Mouse (Mus musculus) lung, embryonic 15.5 days (tissue): Measurements from ENCODE around the gene Lama5. TPM values are rescaled to one million over a fixed set of nuclear protein-coding genes. Genes with fewer than 3 reads are reported as not detected.

Experiments
- ATAC-seq: fragments of 200-750 bp; cut with Nextera tagmentation; 2 replicates; pipeline ENCODE4 v1.8.0; 2017; ENCODE audit warnings: moderate number of reproducible peaks, borderline replicate concordance; ENCODE audit not compliant: low FRiP score, low TSS enrichment; ENCODE audit errors: extremely low read depth
- H3K27ac ChIP-seq: fragments of 300-500 bp; sonication (generic); 2 replicates; pipeline ENCODE4 v1.5.1; 2015; ENCODE audit warnings: moderate library complexity, mild to moderate bottlenecking, inconsistent platforms
- H3K27me3 ChIP-seq: fragments of 300-500 bp; sonication (generic); 2 replicates; pipeline ENCODE4 v1.6.1; 2015; ENCODE audit warnings: inconsistent platforms
- H3K36me3 ChIP-seq: fragments of 300-500 bp; sonication (generic); 2 replicates; pipeline ENCODE4 v1.6.1; 2015; ENCODE audit warnings: inconsistent platforms
- H3K4me1 ChIP-seq: fragments of 300-500 bp; sonication (generic); 2 replicates; pipeline ENCODE4 v1.6.1; 2015; ENCODE audit warnings: inconsistent platforms
- H3K4me2 ChIP-seq: fragments of 300-500 bp; sonication (generic); 2 replicates; pipeline ENCODE4 v1.6.1; 2015; ENCODE audit warnings: inconsistent platforms, mild to moderate bottlenecking, moderate library complexity
- H3K4me3 ChIP-seq: fragments of 300-500 bp; sonication (generic); 2 replicates; pipeline ENCODE4 v1.5.1; 2015; ENCODE audit warnings: mild to moderate bottlenecking, inconsistent platforms
- H3K9ac ChIP-seq: fragments of 300-500 bp; sonication (generic); 2 replicates; pipeline ENCODE4 v1.6.1; 2015; ENCODE audit warnings: inconsistent platforms
- H3K9me3 ChIP-seq: fragments of 300-500 bp; sonication (generic); 2 replicates; pipeline ENCODE4 v1.6.1; 2016; ENCODE audit warnings: inconsistent platforms
- WGBS: fragments of 180-500 bp; shearing (Covaris S2); methylation state at CpG from one replicate; pipeline ENCODE4 v1.1.7; 2015; 5-methylcytosine and 5-hydroxymethylcytosine counted together
- polyA plus RNA-seq: library from polyadenylated mRNA; unstranded; fragments of >200 nt; fragmentation: Nextera tagmentation; extraction: Ambion mirVana; gene quantifications from 2 replicates; pipeline ENCODE4 v1.2.1, GENCODE M21; 2015

The Lama5 gene
- polyA plus RNA-seq, 1 experiment from 2014 or later, result 83.2 TPM

GRCm38 (mm10) chr2:180166869-180167268 is 58.8 kb downstream of the Lama5 start:
- Histone ChIP-seq H3K9ac (no peak overlapping the region), H3K27ac (no peak overlapping the region), H3K4me2 (no peak overlapping the region), H3K27me3 (no peaks in the 10 kb centered on the region), H3K4me3 (no peak overlapping the region), H3K9me3 (no peaks in the 10 kb centered on the region), H3K36me3 (peaks cover 14% of the 10 kb centered on the region; the same call in 1 of the 2 replicates), H3K4me1 (peaks cover 7% of the 10 kb centered on the region; the same call in 1 of the 2 replicates)
- 81% methylated on average over 2 of the region's 2 CpGs for WGBS
- ATAC-seq, result no peak

GRCm38 (mm10) chr2:180165855-180166254 is 59.8 kb downstream of the Lama5 start:
- WGBS, result 81% methylated on average over 2 of the region's 2 CpGs
- H3K4me1 ChIP-seq, result peaks cover 4% of the 10 kb centered on the region; the same call in 1 of the 2 replicates
- no peak for ATAC-seq
- H3K27me3 ChIP-seq, result no peaks in the 10 kb centered on the region
- peaks cover 22% of the 10 kb centered on the region; the same call in 1 of the 2 replicates for H3K36me3 ChIP-seq
- no peaks in the 10 kb centered on the region for H3K9me3 ChIP-seq
- H3K4me3 ChIP-seq, result no peak overlapping the region
- no peak overlapping the region for H3K27ac ChIP-seq
- H3K9ac ChIP-seq, result no peak overlapping the region
- H3K4me2 ChIP-seq, result no peak overlapping the region

- no peaks in the 10 kb centered on the region for H3K27me3 ChIP-seq
- H3K27ac ChIP-seq, result no peak overlapping the region
- peaks cover 62% of the 10 kb centered on the region for H3K36me3 ChIP-seq
- H3K9ac ChIP-seq, result no peak overlapping the region
- no peak for ATAC-seq
- WGBS, result 90% methylated on average over 3 of the region's 3 CpGs
- no peak overlapping the region for H3K4me2 ChIP-seq
- H3K4me3 ChIP-seq, result no peak overlapping the region
- H3K4me1 ChIP-seq, result no peaks in the 10 kb centered on the region
- H3K9me3 ChIP-seq, result no peaks in the 10 kb centered on the region
Observed at GRCm38 (mm10) chr2:180158627-180159026, 67.0 kb downstream of the Lama5 start.

GRCm38 (mm10) chr2:180154796-180155195 is 70.9 kb downstream of the Lama5 start:
- Histone ChIP-seq H3K4me2 (no peak overlapping the region), H3K9ac (no peak overlapping the region), H3K27ac (no peak overlapping the region), H3K4me1 (no peaks in the 10 kb centered on the region), H3K4me3 (no peak overlapping the region), H3K27me3 (no peaks in the 10 kb centered on the region), H3K36me3 (peaks cover 64% of the 10 kb centered on the region), H3K9me3 (no peaks in the 10 kb centered on the region)
- ATAC-seq, result no peak
- WGBS, result 72% methylated on average over 3 of the region's 3 CpGs

- H3K27ac ChIP-seq, result no peak overlapping the region
- no peak for ATAC-seq
- H3K4me1 ChIP-seq, result no peaks in the 10 kb centered on the region
- H3K4me2 ChIP-seq, result no peak overlapping the region
- no peaks in the 10 kb centered on the region for H3K27me3 ChIP-seq
- peaks cover 63% of the 10 kb centered on the region for H3K36me3 ChIP-seq
- no peak overlapping the region for H3K9ac ChIP-seq
- H3K4me3 ChIP-seq, result no peak overlapping the region
- no peaks in the 10 kb centered on the region for H3K9me3 ChIP-seq
- 85% methylated on average over 9 of the region's 9 CpGs for WGBS
Observed at GRCm38 (mm10) chr2:180148551-180148950, 77.1 kb downstream of the Lama5 start.

GRCm38 (mm10) chr2:180147379-180147778 is 78.3 kb downstream of the Lama5 start:
- Histone ChIP-seq H3K9ac (no peak overlapping the region), H3K27ac (no peak overlapping the region)
- WGBS, result 91% methylated on average over 6 of the region's 6 CpGs

GRCm38 (mm10) chr2:180146091-180146490 is 79.6 kb downstream of the Lama5 start:
- no peaks in the 10 kb centered on the region for H3K9me3 ChIP-seq
- no peak overlapping the region for H3K4me3 ChIP-seq
- no peaks in the 10 kb centered on the region for H3K27me3 ChIP-seq
- H3K36me3 ChIP-seq, result peaks cover 50% of the 10 kb centered on the region
- WGBS, result 79% methylated on average over 2 of the region's 2 CpGs
- H3K9ac ChIP-seq, result no peak overlapping the region
- no peak overlapping the region for H3K27ac ChIP-seq
- no peaks in the 10 kb centered on the region for H3K4me1 ChIP-seq
- no peak overlapping the region for H3K4me2 ChIP-seq
- no peak for ATAC-seq

More at GRCm38 (mm10) chr2:180147379-180147778, 78.3 kb downstream of the Lama5 start:
- H3K4me3 ChIP-seq, result no peak overlapping the region
- no peaks in the 10 kb centered on the region for H3K27me3 ChIP-seq
- ATAC-seq, result no peak
- no peaks in the 10 kb centered on the region for H3K4me1 ChIP-seq
- peaks cover 53% of the 10 kb centered on the region for H3K36me3 ChIP-seq
- no peaks in the 10 kb centered on the region for H3K9me3 ChIP-seq
- H3K4me2 ChIP-seq, result no peak overlapping the region

- H3K4me2 ChIP-seq, result no peak overlapping the region
- 0 out of 2 replicates have a peak, but pooled peaks cover 6% of the 10 kb centered on the region for H3K36me3 ChIP-seq
- H3K9ac ChIP-seq, result no peak overlapping the region
- H3K9me3 ChIP-seq, result no peaks in the 10 kb centered on the region
- H3K4me1 ChIP-seq, result no peaks in the 10 kb centered on the region
- H3K27me3 ChIP-seq, result no peaks in the 10 kb centered on the region
- ATAC-seq, result no peak
- 65% methylated on average over 5 of the region's 5 CpGs for WGBS
- no peak overlapping the region for H3K4me3 ChIP-seq
- H3K27ac ChIP-seq, result no peak overlapping the region
Observed at GRCm38 (mm10) chr2:180135414-180135813, 90.2 kb downstream of the Lama5 start.

GRCm38 (mm10) chr2:180133911-180134310 is 91.7 kb downstream of the Lama5 start:
- H3K4me2 ChIP-seq, result no peak overlapping the region
- ATAC-seq, result no peak
- H3K9ac ChIP-seq, result no peak overlapping the region
- 80% methylated on average over 3 of the region's 3 CpGs for WGBS
- no peaks in the 10 kb centered on the region for H3K4me1 ChIP-seq
- H3K4me3 ChIP-seq, result no peak overlapping the region
- H3K27me3 ChIP-seq, result no peaks in the 10 kb centered on the region
- 0 out of 2 replicates have a peak, but pooled peaks cover 4% of the 10 kb centered on the region for H3K36me3 ChIP-seq
- no peak overlapping the region for H3K27ac ChIP-seq
- H3K9me3 ChIP-seq, result no peaks in the 10 kb centered on the region

GRCm38 (mm10) chr2:180133231-180133630 is 92.4 kb downstream of the Lama5 start:
- WGBS, result 87% methylated on average over 4 of the region's 4 CpGs
- Histone ChIP-seq H3K27me3 (no peaks in the 10 kb centered on the region), H3K9me3 (no peaks in the 10 kb centered on the region), H3K27ac (no peak overlapping the region), H3K9ac (no peak overlapping the region), H3K4me1 (no peaks in the 10 kb centered on the region), H3K4me2 (no peak overlapping the region), H3K4me3 (no peak overlapping the region), H3K36me3 (no peaks in the 10 kb centered on the region)
- no peak for ATAC-seq

GRCm38 (mm10) chr2:180127675-180128074 is 98.0 kb downstream of the Lama5 start:
- Histone ChIP-seq H3K27ac (no peak overlapping the region), H3K4me2 (no peak overlapping the region), H3K4me3 (no peak overlapping the region), H3K4me1 (peaks cover 14% of the 10 kb centered on the region), H3K36me3 (0 out of 2 replicates have a peak, but pooled peaks cover 3% of the 10 kb centered on the region), H3K9me3 (no peaks in the 10 kb centered on the region), H3K27me3 (no peaks in the 10 kb centered on the region), H3K9ac (no peak overlapping the region)
- WGBS, result 46% methylated on average over 1 of the region's 1 CpGs
- ATAC-seq, result no peak
